Mouse (Mus musculus): ENCODE measurements around the gene Abr.

Abr gene

DNA sequence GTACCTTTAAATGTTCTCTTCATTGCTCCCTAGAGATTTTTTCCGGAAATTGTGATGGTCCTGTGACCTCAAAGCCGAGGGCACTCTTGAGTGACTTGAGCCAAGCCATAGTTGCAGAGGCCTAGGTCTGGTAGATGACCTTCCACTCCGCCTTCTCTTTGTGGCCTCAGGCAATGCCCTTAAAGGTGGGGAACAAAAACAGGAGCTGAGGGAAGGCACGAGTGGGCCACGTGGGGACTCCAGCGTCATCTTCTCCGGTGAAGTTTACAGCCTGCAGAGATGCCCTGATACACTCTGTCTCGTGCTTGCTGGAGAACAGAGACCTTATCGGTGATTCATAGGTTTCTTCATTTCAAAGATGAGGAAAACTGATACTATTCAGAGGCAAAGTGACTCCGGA lies 2.0 kb upstream of the Abr start:
- no peak for DNase-seq (ENCODE audit: low read depth in 1 of 2, low spot score in 2 of 2)

GRCm38 (mm10) chr11:76623206-76623961 lies 1.3 kb upstream of the Abr start:
- peak in 1 of 2 experiments; percentile 42 for DNase-seq (ENCODE audit: low read depth in 1 of 2, low spot score in 2 of 2)

GRCm38 (mm10) chr11:76622566-76623205 lies 572 bp upstream of the Abr start:
- DNase-seq (ENCODE audit: low read depth in 1 of 2, low spot score in 2 of 2): peak in 1 of 2 experiments; percentile 13

GRCm38 (mm10) chr11:76618134-76618533 lies 4.0 kb downstream of the Abr start:
- no peak for DNase-seq (ENCODE audit: low read depth in 1 of 2, low spot score in 2 of 2)

DNA sequence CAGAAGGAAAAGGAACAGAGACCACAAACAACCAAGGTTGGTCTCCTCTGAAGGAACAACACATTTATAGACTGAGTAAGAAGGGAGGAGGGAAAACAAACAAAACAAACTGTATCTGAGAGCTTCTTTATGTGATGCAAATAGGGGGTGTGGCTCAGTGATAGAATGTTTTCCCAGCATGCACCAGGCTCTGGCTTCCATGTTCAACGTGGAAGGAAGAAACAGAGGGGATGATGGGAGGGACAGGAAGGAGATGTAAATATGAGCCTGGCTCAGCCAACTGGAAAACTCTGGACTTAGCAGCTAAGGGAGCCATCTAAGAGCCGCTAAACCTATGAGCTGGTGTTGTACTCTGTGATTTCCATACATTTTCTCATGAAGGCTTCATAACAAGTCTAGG lies 7.9 kb downstream of the Abr start:
- no peak for DNase-seq (ENCODE audit: low read depth in 1 of 2, low spot score in 2 of 2)

DNA sequence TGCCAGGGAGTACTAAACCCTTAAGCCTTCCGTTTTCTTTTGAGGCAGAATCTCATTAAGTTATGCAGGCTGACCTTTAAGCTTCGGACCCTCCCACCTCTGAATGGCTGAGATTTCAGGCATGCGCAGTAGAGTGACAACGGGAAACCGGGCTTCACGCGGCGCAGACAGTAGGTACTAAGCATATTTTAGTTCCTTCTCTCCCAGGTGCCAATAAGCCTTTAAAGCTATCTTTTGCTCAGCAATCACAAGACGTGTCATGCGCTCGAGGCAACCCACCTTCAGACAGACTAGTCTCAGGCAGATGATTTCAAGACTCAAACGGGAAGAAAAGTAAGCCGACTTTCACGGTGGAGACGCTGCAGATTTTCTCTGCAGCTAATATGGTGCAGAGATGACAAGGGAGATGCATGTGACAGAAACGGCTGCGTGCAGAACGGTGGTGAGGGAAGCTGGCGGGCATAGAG lies 9.4 kb downstream of the Abr start:
- peak in 1 of 2 experiments; percentile 13 for DNase-seq (ENCODE audit: low read depth in 1 of 2, low spot score in 2 of 2)

DNA sequence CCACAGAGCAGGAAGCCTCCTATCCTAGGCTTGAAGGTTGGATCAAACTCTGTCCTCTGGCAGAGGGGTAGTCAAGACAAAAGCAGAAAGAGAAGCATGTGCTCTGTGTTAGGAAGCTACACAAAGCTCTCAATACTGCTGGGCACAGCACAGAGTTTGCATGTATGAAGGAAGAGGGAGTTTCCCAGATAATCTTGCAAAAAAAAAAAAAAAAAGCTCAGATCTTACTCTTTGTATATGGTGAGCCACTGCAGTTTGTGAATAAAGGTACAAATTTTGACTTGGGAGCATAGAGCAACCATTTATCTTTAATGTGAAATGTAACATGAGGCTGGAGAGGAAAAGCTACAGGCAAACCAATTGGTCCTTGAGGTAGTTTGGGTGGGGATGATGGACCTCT lies 11.2 kb downstream of the Abr start:
- DNase-seq (ENCODE audit: low read depth in 1 of 2, low spot score in 2 of 2): no peak

DNA sequence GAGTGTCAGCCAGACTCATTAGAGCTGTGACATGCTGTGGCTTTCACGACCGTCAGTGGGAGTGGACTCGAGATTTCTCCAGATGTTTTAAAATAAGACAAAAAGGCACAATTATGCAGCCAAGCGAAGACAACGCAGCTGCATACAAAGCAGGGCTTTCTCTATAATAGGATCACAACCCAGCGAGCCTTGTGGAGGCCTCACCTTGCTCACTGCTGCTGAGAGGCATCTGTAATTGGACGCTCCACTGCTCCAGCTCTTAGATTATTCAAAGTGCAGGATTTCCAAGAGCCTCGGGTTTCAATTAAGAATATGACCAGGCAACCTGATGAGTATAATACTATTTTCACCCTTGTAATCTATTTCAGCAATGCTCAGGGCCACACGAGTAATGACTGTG lies 15.6 kb downstream of the Abr start:
- DNase-seq (ENCODE audit: low read depth in 1 of 2, low spot score in 2 of 2): no peak

DNA sequence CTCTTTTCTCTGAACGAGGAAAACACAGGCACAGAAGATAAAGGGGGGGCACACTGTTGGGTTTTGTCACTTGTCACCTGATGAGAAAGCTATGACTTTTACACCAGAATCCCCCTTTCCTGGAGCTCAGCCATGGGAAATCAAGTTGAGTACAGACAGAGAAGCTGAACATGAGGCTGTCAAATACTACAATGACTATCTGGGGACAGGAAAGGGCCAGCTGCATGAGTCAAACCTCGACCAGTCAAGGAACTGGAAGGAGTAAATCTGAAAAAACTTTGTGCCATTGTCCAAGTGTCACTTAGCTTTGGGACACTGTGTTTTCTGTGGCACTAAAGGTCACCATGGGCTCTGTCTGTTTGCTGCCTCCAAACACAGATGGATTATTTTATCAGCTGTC lies 22.9 kb downstream of the Abr start:
- no peak for DNase-seq (ENCODE audit: low read depth in 1 of 2, low spot score in 2 of 2)

GRCm38 (mm10) chr11:76598757-76599156 lies 23.4 kb downstream of the Abr start:
- no peak for DNase-seq (ENCODE audit: low read depth in 1 of 2, low spot score in 2 of 2)

DNA sequence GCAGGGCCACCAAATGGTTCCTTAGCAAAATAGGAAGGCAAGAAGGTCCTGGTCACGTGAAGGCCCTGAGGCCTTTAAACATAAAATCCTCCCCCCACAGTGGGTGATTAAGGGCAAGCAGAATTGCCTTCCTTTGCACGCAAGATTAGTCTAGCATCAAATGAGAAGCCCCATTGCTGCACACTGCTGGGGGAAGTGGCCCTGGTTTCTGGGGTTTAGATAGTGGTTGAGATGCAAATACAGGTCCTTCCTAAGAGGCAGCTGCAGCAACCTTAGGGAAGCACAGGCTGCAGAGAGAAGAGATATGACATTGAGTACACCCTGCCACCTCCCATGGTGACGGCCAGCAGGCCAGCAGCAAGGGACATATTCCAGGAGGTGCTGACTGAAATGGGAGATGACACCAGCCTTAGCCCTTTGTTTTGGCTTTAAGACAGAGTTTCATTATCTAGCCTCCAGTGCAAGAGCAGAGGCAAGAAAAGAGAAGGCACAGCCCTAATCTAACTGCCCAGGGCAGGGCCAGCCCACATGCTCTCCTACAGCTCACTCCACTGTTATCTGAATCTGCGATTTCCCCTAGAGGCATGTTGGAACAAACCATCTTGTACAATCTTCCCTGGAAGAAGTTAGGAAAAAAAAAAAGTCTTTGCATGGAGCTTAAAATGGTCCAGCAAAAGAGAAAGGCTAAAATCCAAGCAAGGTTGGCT lies 28.3 kb downstream of the Abr start:
- no peak for DNase-seq (ENCODE audit: low read depth in 1 of 2, low spot score in 2 of 2)

- no peak for DNase-seq (ENCODE audit: low read depth in 1 of 2, low spot score in 2 of 2)
Measured at GRCm38 (mm10) chr11:76589746-76590145, 32.4 kb downstream of the Abr start.

- no peak for DNase-seq (ENCODE audit: low read depth in 1 of 2, low spot score in 2 of 2)
Measured at GRCm38 (mm10) chr11:76588632-76589485, 33.3 kb downstream of the Abr start.

DNA sequence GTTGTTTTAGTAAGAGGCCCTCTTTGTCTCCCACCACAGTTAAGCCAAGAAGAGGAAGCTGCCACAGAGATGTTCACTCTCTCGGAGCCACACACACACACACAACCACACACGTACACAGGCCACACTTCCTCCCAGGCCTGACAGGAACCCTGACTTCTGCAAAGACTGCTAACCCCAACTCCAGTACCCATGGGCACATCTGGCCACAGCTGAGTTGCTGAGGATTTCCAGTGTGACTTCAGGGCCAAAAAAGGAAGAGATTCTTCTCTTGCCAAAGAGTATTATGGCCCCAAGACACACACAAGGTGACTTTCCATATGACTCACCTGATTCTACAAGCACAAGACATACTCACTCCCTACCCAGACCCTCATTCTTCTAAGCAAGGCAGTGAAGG lies 34.1 kb downstream of the Abr start:
- DNase-seq (ENCODE audit: low read depth in 1 of 2, low spot score in 2 of 2): peak; percentile 68 to 76

GRCm38 (mm10) chr11:76587333-76587732 lies 34.8 kb downstream of the Abr start:
- peak; percentile 60 to 78 for DNase-seq (ENCODE audit: low read depth in 1 of 2, low spot score in 2 of 2)

GRCm38 (mm10) chr11:76586119-76586518 lies 36.0 kb downstream of the Abr start:
- no peak for DNase-seq (ENCODE audit: low read depth in 1 of 2, low spot score in 2 of 2)

DNA sequence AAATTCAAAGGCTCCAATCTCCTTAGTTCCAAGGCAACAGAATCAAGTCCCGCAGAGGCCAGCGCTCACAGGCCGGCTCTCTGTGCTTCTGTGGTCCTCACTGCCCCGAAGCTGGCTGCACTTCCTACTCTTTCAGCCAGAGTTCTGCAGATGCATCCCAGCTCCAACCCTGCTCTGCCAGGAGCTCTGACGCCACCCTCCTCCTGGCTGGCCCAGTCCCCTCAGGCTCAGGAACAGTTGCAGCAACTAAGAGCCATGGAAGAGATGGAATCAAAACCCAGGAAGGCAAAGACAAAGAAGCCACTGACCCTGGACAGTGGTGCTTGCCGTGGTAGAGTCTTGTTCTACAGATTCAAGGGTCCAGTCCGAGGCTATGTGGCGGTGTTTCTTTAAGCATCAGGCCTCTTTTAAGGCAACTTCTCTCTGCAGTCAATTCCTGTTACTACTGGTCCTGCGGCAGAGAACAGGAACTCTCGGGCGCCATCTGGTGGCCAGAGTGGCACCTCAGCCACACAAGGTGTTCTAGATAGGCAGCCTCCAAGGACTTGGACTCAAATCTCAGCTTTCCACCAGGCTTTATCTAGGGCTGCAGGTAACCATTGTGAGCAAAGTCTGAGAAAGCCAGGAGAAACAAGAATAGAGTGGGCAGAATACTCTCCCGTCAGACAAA lies 44.4 kb downstream of the Abr start:
- DNase-seq (ENCODE audit: low read depth in 1 of 2, low spot score in 2 of 2): peak; percentile 57 to 81

- no peak for DNase-seq (ENCODE audit: low read depth in 1 of 2, low spot score in 2 of 2)
Measured at GRCm38 (mm10) chr11:76572820-76573385, 49.2 kb downstream of the Abr start.

- DNase-seq (ENCODE audit: low read depth in 1 of 2, low spot score in 2 of 2): no peak
Measured at GRCm38 (mm10) chr11:76571613-76571929, 50.5 kb downstream of the Abr start.
